Mouse (Mus musculus) kidney, adult 2 months (tissue): ENCODE measurements around the gene Mpzl3.

ENCODE experiments used
- CTCF ChIP-seq: fragments of 200-500 bp; conservative IDR thresholded peaks from 2 replicates; pipeline ENCODE4 v1.5.1; 2011; ENCODE audit warnings: low read depth, mild to moderate bottlenecking, control low read depth, low read length, moderate library complexity, mixed read lengths; ENCODE audit not compliant: insufficient read depth, insufficient read length
- POLR2A ChIP-seq: fragments of 200-500 bp; IDR thresholded peaks from one replicate; pipeline ENCODE4 v1.6.1; 2011; ENCODE audit warnings: low read depth, low read length, control low read depth

DNA sequence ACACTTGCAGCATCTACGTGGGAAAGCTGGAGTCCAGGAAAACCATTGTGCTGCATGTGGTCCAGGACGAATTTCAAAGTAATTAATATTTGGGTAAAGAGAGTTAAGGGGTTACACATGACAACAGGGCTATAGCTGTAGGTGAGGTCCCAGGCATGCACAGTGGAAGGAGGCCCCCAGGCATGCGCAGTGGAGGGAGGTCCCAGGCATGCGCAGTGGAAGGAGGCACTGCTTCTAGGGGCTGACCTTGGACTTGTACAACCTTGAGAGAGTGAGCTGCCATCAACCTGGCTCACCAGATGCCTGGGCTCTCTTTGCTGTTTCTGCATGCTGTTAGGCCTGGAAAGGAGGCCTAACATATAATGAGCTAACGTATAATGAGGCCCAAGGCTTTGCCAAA is 42.9 kb downstream of the Mpzl3 start:
- TF ChIP-seq CTCF (no peak), POLR2A (no peak)
